Mouse (Mus musculus) midbrain, embryonic 14.5 days (tissue): ENCODE results near the gene Wdr19. TPM values are rescaled to one million over a fixed set of nuclear protein-coding genes. Genes with fewer than 3 reads are reported as not detected.

Experiments used
- ATAC-seq: fragments of 200-750 bp; cut with Nextera tagmentation; 2 replicates; pipeline ENCODE4 v1.8.0; 2017; ENCODE audit warnings: moderate number of reproducible peaks, moderate library complexity; ENCODE audit not compliant: low FRiP score, low TSS enrichment
- DNase-seq: peaks from one replicate; pipeline ENCODE4 v3.0.0-alpha.2; 2015
- H3K27ac ChIP-seq: fragments of 300-500 bp; sonication (generic); replicated peaks from 2 replicates; pipeline ENCODE4 v1.5.1; 2014; ENCODE audit warnings: mild to moderate bottlenecking, low read depth, low read length, moderate library complexity
- H3K27me3 ChIP-seq: fragments of 300-500 bp; sonication (generic); 2 replicates; pipeline ENCODE4 v1.6.1; 2014; ENCODE audit warnings: low read length, control low read depth, mixed read lengths; ENCODE audit not compliant: control insufficient read depth, insufficient read depth
- H3K36me3 ChIP-seq: fragments of 300-500 bp; sonication (generic); 2 replicates; pipeline ENCODE4 v1.6.1; 2014; ENCODE audit warnings: low read length, control low read depth; ENCODE audit not compliant: control insufficient read depth, insufficient read depth
- H3K4me1 ChIP-seq: fragments of 300-500 bp; sonication (generic); 2 replicates; pipeline ENCODE4 v1.6.1; 2014; ENCODE audit warnings: mild to moderate bottlenecking, antibody characterized with exemption, low read length, control low read depth; ENCODE audit not compliant: control insufficient read depth, insufficient read depth
- H3K4me2 ChIP-seq: fragments of 300-500 bp; sonication (generic); 2 replicates; pipeline ENCODE4 v1.6.1; 2014; ENCODE audit warnings: mild to moderate bottlenecking, low read length, moderate library complexity
- H3K4me3 ChIP-seq: fragments of 300-500 bp; sonication (generic); replicated peaks from 2 replicates; pipeline ENCODE4 v1.5.1; 2014; ENCODE audit warnings: low read depth, low read length
- H3K9ac ChIP-seq: fragments of 300-500 bp; sonication (generic); replicated peaks from 2 replicates; pipeline ENCODE4 v1.6.1; 2014; ENCODE audit warnings: mild to moderate bottlenecking, low read length, moderate library complexity
- H3K9me3 ChIP-seq: fragments of 300-500 bp; sonication (generic); 2 replicates; pipeline ENCODE4 v1.6.1; 2016; ENCODE audit warnings: low read length, control low read depth, mixed read lengths; ENCODE audit not compliant: control insufficient read depth
- WGBS: fragments of 180-500 bp; shearing (Covaris S2); extraction: QIAGEN DNeasy Blood & Tissue Kit; methylation state at CpG from one replicate; pipeline ENCODE4 v1.1.7; 2014; 5-methylcytosine and 5-hydroxymethylcytosine counted together
- polyA plus RNA-seq: library from polyadenylated mRNA; unstranded; fragments of >200 nt; fragmentation: Nextera tagmentation; extraction: Ambion mirVana; gene quantifications from 2 replicates; pipeline ENCODE4 v1.2.1, GENCODE M21; 2014

Wdr19 gene
- polyA plus RNA-seq, 1 experiment from 2014 or later: 18.3 TPM

DNA sequence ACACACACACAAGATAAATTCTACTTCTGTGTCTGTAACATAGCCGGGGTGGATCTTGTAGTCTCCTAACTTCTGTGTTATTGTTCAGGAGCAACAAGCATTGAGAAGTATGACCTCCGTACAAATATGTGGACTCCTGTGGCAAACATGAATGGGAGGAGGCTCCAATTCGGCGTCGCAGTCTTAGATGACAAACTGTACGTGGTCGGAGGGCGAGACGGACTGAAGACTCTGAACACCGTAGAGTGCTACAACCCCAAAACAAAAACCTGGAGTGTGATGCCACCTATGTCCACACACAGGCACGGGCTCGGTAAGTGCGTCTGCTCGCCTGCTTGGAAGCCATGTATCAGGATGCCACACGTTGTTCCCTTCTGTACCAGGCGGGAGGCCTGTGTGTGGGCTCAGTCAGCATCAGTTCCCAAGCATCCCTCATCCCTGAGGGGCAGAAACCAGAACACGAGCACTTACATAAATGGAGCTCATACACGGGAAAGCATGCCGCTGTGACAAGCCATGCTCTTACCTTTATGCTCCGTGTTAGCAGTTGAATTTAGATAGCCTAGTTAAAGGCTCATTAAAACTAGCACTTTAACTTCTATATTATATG lies 40.7 kb upstream of the Wdr19 start:
- Histone ChIP-seq H3K27ac (no peak overlapping the region; the same call in 1 of the 2 replicates), H3K36me3 (peaks cover 47% of the 10 kb centered on the region), H3K27me3 (no peaks in the 10 kb centered on the region), H3K4me2 (no peak overlapping the region), H3K9me3 (no peaks in the 10 kb centered on the region), H3K4me3 (no peak overlapping the region), H3K4me1 (no peaks in the 10 kb centered on the region), H3K9ac (no peak overlapping the region)
- DNase-seq: no peak
- no peak for ATAC-seq
- 89% methylated on average over 20 of the region's 20 CpGs for WGBS

- no peak for DNase-seq
- Histone ChIP-seq H3K4me1 (no peaks in the 10 kb centered on the region), H3K27me3 (no peaks in the 10 kb centered on the region), H3K36me3 (peaks cover 57% of the 10 kb centered on the region), H3K4me3 (no peak overlapping the region), H3K4me2 (no peak overlapping the region), H3K9me3 (no peaks in the 10 kb centered on the region), H3K27ac (no peak overlapping the region), H3K9ac (no peak overlapping the region)
- 78% methylated on average over 5 of the region's 5 CpGs for WGBS
- no peak for ATAC-seq
Measured at GRCm38 (mm10) chr5:65163001-65163400, 36.5 kb upstream of the Wdr19 start.

DNA sequence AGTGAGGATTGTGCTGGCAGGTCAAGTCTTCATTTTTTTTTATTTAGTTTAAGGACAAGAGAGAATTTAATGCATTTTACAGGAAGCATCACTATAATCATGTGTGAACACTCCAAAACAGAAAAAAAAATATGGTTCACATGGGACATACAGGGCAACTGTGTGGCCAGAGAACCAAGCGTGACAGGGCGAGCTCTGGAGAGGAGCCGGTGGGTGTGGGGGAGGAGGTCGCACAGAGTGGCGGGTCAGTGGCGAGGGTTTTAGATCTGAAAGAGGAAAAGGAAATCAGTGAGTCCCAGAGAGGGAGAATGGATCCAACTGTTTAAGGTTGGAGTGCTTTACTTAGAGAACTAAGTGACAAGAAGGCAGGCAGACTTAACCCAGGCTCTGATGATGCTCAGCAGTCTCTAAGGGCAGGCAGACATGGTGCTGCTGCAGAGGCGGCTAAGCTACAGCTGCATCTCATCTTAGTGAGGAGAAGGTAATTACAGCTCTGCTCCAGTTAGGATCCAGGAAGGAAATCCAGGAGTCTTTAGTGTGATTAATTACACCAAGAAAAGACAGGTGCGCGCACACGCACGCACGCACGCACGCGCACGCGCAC lies 35.9 kb upstream of the Wdr19 start:
- ATAC-seq (no peak), DNase-seq (no peak)
- peaks cover 56% of the 10 kb centered on the region for H3K36me3 ChIP-seq
- no peak overlapping the region for H3K9ac ChIP-seq
- H3K27me3 ChIP-seq: no peaks in the 10 kb centered on the region
- H3K4me1 ChIP-seq: no peaks in the 10 kb centered on the region
- H3K9me3 ChIP-seq: no peaks in the 10 kb centered on the region
- WGBS: 87% methylated on average over 17 of the region's 17 CpGs
- H3K27ac ChIP-seq: no peak overlapping the region
- no peak overlapping the region for H3K4me3 ChIP-seq
- no peak overlapping the region for H3K4me2 ChIP-seq

GRCm38 (mm10) chr5:65170206-65170605 lies 29.3 kb upstream of the Wdr19 start:
- no peak for ATAC-seq
- Histone ChIP-seq H3K9me3 (no peaks in the 10 kb centered on the region), H3K4me2 (no peak overlapping the region)

GRCm38 (mm10) chr5:65175035-65175917 lies 24.2 kb upstream of the Wdr19 start:
- Histone ChIP-seq H3K4me1 (peaks cover 13% of the 10 kb centered on the region), H3K4me3 (no peak overlapping the region; the same call in 1 of the 2 replicates), H3K4me2 (peak overlapping the region; percentile 43), H3K36me3 (no peaks in the 10 kb centered on the region), H3K27ac (peak overlapping the region; percentile 73), H3K9me3 (no peaks in the 10 kb centered on the region), H3K9ac (no peak overlapping the region), H3K27me3 (no peaks in the 10 kb centered on the region)
- DNase-seq (peak; percentile 79), ATAC-seq (peak; percentile 77; the same call in 1 of the 2 replicates)
- WGBS: 53% methylated on average over 26 of the region's 26 CpGs

More at GRCm38 (mm10) chr5:65170206-65170605, 29.3 kb upstream of the Wdr19 start:
- 0 out of 2 replicates have a peak, but pooled peaks cover 2% of the 10 kb centered on the region for H3K4me1 ChIP-seq
- no peak overlapping the region for H3K9ac ChIP-seq
- no peaks in the 10 kb centered on the region for H3K27me3 ChIP-seq
- WGBS: 85% methylated on average over 9 of the region's 9 CpGs
- no peak for DNase-seq
- no peak overlapping the region for H3K4me3 ChIP-seq
- H3K27ac ChIP-seq: no peak overlapping the region
- peaks cover 15% of the 10 kb centered on the region; the same call in 1 of the 2 replicates for H3K36me3 ChIP-seq

GRCm38 (mm10) chr5:65175918-65176484 lies 23.5 kb upstream of the Wdr19 start:
- Histone ChIP-seq H3K9me3 (no peaks in the 10 kb centered on the region), H3K4me1 (peaks cover 13% of the 10 kb centered on the region), H3K27me3 (no peaks in the 10 kb centered on the region), H3K4me3 (no peak overlapping the region; the same call in 1 of the 2 replicates), H3K27ac (peak overlapping the region; percentile 73), H3K4me2 (peak overlapping the region; percentile 43), H3K9ac (peak overlapping the region; percentile 13; the same call in 1 of the 2 replicates), H3K36me3 (no peaks in the 10 kb centered on the region)
- peak; percentile 57; the same call in 1 of the 2 replicates for ATAC-seq
- DNase-seq: peak; percentile 41
- WGBS: 56% methylated on average over 13 of the region's 13 CpGs

DNA sequence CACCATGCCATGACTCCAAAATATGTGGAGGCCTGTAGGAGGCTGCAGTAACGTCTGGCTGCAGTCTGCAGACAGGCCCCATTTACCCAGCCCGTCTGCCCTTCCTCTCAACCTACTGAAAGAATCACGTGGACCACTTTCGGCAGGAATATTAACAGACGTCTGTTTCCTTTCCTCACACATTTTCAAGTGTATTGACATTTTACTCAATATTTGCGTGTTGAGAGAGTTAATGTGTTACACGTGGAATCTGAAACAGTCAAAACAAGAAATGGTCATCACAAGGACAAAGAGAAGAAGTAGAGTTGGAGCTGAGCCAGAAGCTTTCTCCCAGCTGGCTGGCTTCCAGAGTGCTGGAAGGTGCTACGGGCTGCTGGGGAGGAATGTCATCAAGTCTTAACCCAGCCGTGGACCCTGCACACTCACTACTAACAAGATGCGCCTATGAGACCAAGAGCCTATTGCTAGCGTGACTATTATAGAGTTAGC lies 22.4 kb upstream of the Wdr19 start:
- WGBS: 65% methylated on average over 11 of the region's 11 CpGs
- Histone ChIP-seq H3K36me3 (no peaks in the 10 kb centered on the region), H3K9ac (no peak overlapping the region), H3K4me3 (no peak overlapping the region), H3K4me2 (no peak overlapping the region), H3K4me1 (peaks cover 17% of the 10 kb centered on the region), H3K9me3 (no peaks in the 10 kb centered on the region), H3K27ac (no peak overlapping the region), H3K27me3 (no peaks in the 10 kb centered on the region)
- peak; percentile 53 for DNase-seq
- ATAC-seq: no peak

GRCm38 (mm10) chr5:65178477-65178876 lies 21.0 kb upstream of the Wdr19 start:
- Histone ChIP-seq H3K4me2 (no peak overlapping the region), H3K36me3 (no peaks in the 10 kb centered on the region), H3K27me3 (no peaks in the 10 kb centered on the region), H3K9me3 (no peaks in the 10 kb centered on the region), H3K27ac (no peak overlapping the region), H3K9ac (no peak overlapping the region), H3K4me3 (no peak overlapping the region), H3K4me1 (peaks cover 17% of the 10 kb centered on the region)
- DNase-seq (no peak), ATAC-seq (no peak)
- WGBS: 96% methylated on average over 9 of the region's 9 CpGs
